Mouse (Mus musculus): ENCODE measurements around the gene Otud1.

Gene Otud1

DNA sequence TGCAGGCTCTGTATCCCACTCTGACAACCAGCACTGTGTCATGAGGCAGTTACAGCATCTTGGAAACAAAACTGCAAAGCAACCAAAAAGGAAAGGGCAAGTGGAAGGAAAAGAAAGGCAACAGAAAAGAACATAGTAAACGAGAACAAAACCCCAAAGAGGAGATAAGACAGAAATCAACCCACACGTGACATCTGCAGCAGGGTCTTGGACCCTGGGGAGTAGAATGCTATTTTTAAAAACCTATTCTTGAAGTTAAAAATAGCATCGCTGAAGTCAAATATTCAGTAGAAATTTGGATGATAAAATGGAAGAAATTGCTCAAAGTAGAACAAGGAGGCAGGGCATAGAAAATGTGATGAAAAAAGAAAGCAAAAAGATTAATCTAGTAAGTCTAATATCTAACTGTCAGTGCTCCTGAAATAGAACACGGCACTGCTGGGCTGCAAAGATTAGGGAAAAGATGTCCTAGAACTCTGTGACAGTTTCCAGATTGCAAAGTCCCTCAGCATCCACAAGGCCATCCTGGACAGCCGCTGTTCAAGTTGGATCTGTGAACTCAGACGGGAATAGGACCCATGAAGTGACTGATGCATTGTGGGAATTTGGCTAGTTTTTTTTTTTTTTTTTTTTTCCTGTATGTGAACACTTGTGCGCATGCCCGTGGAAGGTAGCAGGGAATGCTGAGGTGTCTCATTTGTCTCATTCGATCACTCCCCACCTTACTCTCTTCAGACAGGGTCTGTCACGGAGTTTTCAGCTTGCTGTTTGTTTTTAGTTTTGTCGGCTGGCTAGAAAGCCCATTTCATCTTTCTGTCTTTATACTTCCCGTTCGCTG, 13.5 kb downstream of the Otud1 start:
- DNase-seq (ENCODE audit: low read depth, low spot score): no peak

DNA sequence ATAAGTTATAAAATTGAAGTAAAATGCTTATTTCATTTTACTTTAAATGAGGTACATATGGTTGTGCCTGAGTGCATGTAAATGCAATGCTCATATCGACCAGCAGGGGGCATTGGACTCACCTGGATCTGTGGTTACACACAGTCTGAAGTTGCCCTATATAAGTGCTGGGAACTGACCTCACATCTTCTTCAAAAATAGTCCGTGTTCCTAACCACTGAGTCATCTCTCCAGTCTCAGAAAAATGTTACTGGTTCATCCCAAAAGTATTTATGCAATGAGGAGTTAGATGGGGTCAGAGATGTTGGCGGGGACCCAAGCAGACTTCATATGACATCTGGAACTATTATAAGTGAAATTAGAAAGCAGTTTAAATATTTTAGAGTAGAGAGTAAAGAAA, 25.4 kb downstream of the Otud1 start:
- peak; percentile 53 for DNase-seq (ENCODE audit: low read depth, low spot score)

DNA sequence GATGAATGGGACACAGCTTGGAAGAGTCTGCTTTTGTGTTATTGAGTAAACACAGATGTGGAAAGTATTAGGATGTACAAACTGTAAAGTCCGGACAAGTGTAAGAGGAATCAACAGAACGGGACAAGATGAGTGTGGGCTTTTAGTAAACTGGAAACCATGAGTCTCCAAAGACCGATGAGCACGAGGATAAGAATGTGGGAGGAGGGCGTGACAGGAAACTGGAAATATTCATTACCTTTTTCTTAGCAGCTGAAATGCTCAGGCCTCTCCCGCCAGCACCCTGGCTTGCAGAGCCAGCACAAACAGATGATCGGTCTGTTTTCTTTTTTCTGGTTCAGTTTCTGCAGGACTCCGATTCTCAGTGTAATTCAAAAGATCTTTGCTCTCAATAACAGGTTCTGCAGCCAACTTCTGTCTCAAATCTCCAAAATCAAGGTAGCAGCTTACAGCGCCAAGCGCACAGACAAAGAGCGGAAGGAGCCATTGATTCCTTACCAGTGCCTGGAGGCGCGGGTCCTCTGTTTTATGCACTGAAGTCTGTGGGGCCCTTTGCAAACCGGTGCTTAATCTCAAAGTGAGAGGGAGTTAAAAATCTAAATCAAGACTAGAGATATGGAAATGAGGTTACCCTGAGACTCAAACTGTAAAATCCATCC, 28.1 kb downstream of the Otud1 start:
- peak; percentile 28 for DNase-seq (ENCODE audit: low read depth, low spot score)

DNA sequence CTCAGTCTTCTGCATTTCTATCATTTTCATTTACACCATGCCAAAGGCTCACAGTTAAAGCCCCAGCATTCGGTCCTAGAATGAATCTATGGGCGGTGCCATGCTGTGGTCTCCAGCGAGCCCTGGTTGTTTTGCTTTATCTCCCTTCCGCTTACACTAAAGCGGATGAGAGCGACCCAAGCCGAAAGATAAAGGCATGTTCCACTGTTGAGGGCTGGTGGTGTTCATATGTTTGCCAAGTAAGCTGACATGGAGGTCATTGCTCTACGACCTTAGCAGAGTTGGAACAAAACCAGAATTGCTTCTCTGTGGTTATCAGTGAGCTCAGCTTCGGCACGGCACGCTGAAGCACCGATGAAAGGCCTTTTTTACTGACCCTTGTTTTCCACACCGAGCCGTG, 32.5 kb downstream of the Otud1 start:
- DNase-seq (ENCODE audit: low read depth, low spot score): no peak

DNA sequence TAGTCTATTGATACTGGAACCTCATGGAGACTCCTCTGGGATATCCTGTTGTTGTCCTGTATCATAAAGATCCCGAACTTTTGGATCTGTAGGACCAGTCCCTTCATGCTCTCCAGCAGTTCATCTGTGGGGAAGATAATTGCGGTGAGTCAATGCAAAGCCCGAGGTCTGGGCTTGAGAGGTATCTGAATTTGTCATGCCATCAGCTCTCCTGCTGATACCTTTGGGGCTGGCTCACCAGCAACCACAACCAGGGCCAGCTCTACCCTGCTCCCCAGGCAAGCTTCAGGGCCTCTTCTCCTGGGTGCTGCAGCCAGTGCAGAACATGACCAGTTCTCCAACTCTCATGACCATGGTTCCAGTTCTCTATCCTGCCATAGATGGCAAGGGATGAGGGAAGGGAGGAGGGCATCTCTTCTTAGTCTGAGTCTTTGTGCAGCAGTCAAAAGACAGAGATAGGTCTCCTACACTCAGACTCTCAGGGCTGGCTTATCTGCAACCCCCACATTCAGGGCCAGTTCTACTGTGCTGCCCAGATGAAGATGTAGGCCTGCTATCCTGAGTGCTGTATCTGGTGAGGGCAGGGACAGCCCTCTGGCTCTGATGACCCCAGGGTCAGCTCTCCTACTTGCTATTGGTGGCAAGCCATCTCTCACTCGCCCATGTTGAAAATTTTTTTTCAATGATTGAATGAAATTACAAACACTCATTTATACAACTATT, 42.2 kb downstream of the Otud1 start:
- no peak for DNase-seq (ENCODE audit: low read depth, low spot score)

DNA sequence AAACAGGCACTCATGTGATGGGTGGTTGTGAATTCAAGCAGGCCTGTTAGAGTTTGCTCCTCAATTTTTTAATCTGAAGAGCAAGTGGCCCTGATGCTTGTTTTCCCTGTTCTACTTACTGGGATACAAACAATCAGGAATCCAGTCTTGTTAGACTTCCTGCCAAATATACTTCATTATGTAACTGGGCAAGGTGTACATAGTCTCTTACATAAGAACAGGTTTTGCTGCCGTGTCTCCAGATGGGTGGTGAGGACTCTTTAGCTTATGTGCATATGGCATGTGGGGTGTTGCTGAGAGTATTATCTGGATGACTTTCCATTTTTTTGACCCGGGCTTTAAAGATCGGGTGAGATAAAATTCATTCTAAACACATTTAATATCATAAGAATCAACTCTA, 43.8 kb downstream of the Otud1 start:
- DNase-seq (ENCODE audit: low read depth, low spot score): no peak

DNA sequence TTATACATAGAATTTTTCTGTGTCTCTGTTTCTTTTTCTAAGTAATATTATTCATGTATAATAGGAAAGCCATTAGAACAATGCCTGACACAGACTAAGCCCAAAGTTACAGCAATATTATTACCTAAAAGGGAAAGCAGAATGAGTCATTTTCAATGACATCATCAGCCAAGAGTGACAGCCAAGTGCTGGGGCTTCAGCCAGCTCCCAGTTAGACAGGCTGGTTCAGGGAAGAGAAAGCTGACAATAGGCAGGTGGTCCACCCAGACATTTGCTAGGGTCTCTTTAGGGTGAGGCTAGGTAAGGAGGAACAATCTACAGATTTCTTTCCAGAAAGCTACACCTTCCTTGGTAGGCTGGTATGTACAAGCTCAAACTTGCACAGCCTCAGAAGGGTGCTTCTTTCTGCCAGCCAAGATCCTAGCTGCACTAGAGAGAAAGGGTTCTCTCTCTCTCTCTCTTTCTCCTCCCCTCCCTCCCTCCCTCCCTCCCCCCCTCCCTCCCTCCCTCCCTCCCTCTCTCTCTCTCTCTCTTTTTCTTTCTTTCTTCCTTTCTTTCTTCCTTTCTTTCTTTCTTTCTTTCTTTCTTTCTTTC, 45.6 kb downstream of the Otud1 start:
- no peak for DNase-seq (ENCODE audit: low read depth, low spot score)

DNA sequence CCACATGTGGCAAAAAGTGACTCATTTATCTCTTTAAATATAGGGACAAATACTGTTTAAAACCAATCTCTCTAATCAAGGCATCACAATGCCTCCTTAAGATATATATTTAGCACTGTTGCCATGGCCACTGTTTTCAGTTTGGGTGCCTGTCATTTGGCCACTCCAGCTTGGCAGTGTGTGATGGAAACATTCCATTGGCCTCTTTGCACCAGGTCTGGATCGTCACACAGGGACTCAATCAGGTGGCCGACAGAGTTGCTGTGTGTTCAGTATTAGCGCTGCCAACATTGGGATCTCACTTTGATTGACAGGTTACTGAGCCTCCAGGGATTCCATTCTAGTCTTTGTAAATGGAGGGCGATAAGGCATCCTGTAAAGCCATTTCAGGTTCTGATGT, 46.1 kb downstream of the Otud1 start:
- DNase-seq (ENCODE audit: low read depth, low spot score): no peak

DNA sequence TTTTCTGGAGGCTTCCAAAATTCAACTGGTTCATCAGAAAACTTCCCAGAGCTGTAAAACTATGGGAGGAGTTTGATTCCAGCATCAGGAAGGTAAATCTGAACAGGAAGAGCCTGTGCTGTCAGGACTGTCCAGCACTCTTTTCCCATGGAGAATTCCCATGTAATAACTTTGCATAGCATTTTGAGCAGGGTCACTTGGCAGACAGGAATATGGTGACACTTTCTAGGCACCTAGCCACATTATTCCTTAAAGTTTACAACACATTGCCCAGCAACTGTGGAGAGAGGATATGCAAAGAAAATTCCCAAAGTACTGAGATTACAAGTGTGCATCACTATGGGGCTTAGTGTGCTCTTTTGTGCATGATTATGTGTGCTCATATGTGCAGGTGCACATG, 46.7 kb downstream of the Otud1 start:
- no peak for DNase-seq (ENCODE audit: low read depth, low spot score)

DNA sequence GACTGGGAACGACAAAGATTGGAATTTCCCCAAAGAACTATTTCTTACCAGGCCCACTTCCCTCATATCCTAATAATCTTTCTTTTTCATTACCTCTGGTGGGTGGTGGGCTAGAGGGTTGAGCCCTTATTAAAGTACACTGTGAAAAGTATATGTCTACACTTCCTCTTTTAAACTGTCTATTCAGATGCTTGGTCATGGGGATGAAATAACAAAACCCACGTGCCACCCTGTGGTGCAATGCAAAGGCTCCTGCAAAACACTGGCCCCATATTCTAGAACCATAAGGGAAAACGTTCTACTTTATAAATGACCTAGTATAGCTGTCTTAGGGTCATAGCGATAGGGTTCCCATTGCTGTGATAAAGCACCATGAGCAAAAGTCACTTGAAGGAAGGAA, 49.3 kb downstream of the Otud1 start:
- DNase-seq (ENCODE audit: low read depth, low spot score): no peak
